Mouse (Mus musculus) E14TG2a.4 (cell line): ENCODE measurements at regions not wholly inside any gene's neighbourhood (a gene's known extent, or its start where the extent isn't known, plus 50 kb on each side); places are given as distances from the start of the nearest gene placed in this dataset.

Source experiments
- H3K27me3 ChIP-seq: 2 replicates; pipeline ENCODE4 v1.6.1; 2014; ENCODE audit warnings: low read length, control low read depth; ENCODE audit not compliant: insufficient read depth
- H3K36me3 ChIP-seq: 2 replicates; pipeline ENCODE4 v1.6.1; 2014; ENCODE audit warnings: low read length, control low read depth; ENCODE audit not compliant: insufficient read depth
- H3K4me1 ChIP-seq: replicated peaks from 2 replicates; pipeline ENCODE4 v1.6.1; 2014; ENCODE audit warnings: low read depth, low read length, control low read depth
- H3K4me3 ChIP-seq: replicated peaks from 2 replicates; pipeline ENCODE4 v1.5.1; 2014; ENCODE audit warnings: mild to moderate bottlenecking, low read length
- H3K9me3 ChIP-seq: 2 replicates; pipeline ENCODE4 v1.6.1; 2014; ENCODE audit warnings: low read length, control low read depth
- CTCF ChIP-seq: conservative IDR thresholded peaks from 2 replicates; pipeline ENCODE4 v1.5.1; 2014; ENCODE audit warnings: low read length
- NANOG ChIP-seq: IDR thresholded peaks from 2 replicates; pipeline ENCODE4 v1.6.1; 2014; ENCODE audit warnings: borderline replicate concordance, low read length, mixed read lengths
- POU5F1 ChIP-seq: IDR thresholded peaks from 2 replicates; pipeline ENCODE4 v1.6.1; 2014; ENCODE audit warnings: low read length, borderline replicate concordance

- Histone ChIP-seq H3K27me3 (no peaks in the 10 kb centered on the region), H3K4me3 (no peak overlapping the region), H3K9me3 (no peaks in the 10 kb centered on the region), H3K4me1 (no peaks in the 10 kb centered on the region), H3K36me3 (no peaks in the 10 kb centered on the region)
- TF ChIP-seq NANOG (no peak), CTCF (no peak), POU5F1 (no peak)
These were observed 157.0 kb downstream of the Trib2 start for GRCm38 (mm10) chr12:15659755-15660154.

- Histone ChIP-seq H3K9me3 (no peaks in the 10 kb centered on the region), H3K4me3 (no peak overlapping the region), H3K27me3 (no peaks in the 10 kb centered on the region), H3K4me1 (no peaks in the 10 kb centered on the region), H3K36me3 (no peaks in the 10 kb centered on the region)
- TF ChIP-seq POU5F1 (no peak), NANOG (no peak), CTCF (no peak)
These were observed 157.4 kb downstream of the Trib2 start for GRCm38 (mm10) chr12:15659332-15659731.

- no peaks in the 10 kb centered on the region for H3K9me3 ChIP-seq
- H3K4me3 ChIP-seq = no peak overlapping the region
- H3K36me3 ChIP-seq = no peaks in the 10 kb centered on the region
- TF ChIP-seq POU5F1 (no peak), CTCF (no peak), NANOG (no peak)
- H3K4me1 ChIP-seq = no peaks in the 10 kb centered on the region
- no peaks in the 10 kb centered on the region for H3K27me3 ChIP-seq
These were observed 158.9 kb downstream of the Trib2 start for GRCm38 (mm10) chr12:15657748-15658251.

- TF ChIP-seq NANOG (no peak), CTCF (no peak), POU5F1 (no peak)
- no peaks in the 10 kb centered on the region for H3K4me1 ChIP-seq
- no peak overlapping the region for H3K4me3 ChIP-seq
- H3K36me3 ChIP-seq = no peaks in the 10 kb centered on the region
- no peaks in the 10 kb centered on the region for H3K27me3 ChIP-seq
- H3K9me3 ChIP-seq = no peaks in the 10 kb centered on the region
These were observed 162.1 kb downstream of the Trib2 start for GRCm38 (mm10) chr12:15654585-15654984.

- H3K9me3 ChIP-seq = no peaks in the 10 kb centered on the region
- H3K4me3 ChIP-seq = no peak overlapping the region
- H3K36me3 ChIP-seq = no peaks in the 10 kb centered on the region
- no peaks in the 10 kb centered on the region for H3K27me3 ChIP-seq
- no peaks in the 10 kb centered on the region for H3K4me1 ChIP-seq
- no peak for TF ChIP-seq CTCF
- no peak for TF ChIP-seq POU5F1
- no peak for TF ChIP-seq NANOG
These were observed 163.4 kb downstream of the Trib2 start for GRCm38 (mm10) chr12:15653357-15653763.

GRCm38 (mm10) chr12:15651293-15651692, 165.4 kb downstream of the Trib2 start:
- no peak for TF ChIP-seq POU5F1
- no peak for TF ChIP-seq CTCF
- no peak for TF ChIP-seq NANOG
- no peak overlapping the region for H3K4me3 ChIP-seq
- H3K9me3 ChIP-seq = no peaks in the 10 kb centered on the region
- H3K4me1 ChIP-seq = no peaks in the 10 kb centered on the region
- no peaks in the 10 kb centered on the region for H3K36me3 ChIP-seq
- H3K27me3 ChIP-seq = no peaks in the 10 kb centered on the region

GRCm38 (mm10) chr12:15649906-15650305, 166.8 kb downstream of the Trib2 start:
- TF ChIP-seq NANOG (no peak), POU5F1 (no peak), CTCF (no peak)
- Histone ChIP-seq H3K4me1 (no peaks in the 10 kb centered on the region), H3K36me3 (no peaks in the 10 kb centered on the region), H3K9me3 (no peaks in the 10 kb centered on the region), H3K4me3 (no peak overlapping the region), H3K27me3 (no peaks in the 10 kb centered on the region)

DNA sequence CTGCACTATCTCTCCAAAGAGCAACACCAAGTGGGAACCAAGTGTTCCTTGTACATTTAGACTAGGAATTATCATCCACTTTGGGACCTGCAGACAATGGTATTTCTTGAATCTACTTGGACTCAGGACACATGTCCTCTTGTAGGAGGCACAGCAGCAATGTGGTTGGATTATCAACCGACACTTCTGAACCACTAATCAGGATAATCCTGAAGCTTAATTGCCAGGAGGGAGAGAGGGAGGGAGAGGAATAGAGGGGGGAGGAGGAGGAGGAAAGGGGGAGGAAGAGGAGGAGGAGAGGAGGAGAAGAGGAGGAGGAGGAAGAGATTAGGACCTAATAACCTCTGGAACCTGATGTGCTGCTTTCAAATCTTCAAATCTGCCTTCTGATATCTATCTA, 167.5 kb downstream of the Trib2 start:
- Histone ChIP-seq H3K4me1 (no peaks in the 10 kb centered on the region), H3K4me3 (no peak overlapping the region), H3K27me3 (no peaks in the 10 kb centered on the region), H3K36me3 (no peaks in the 10 kb centered on the region), H3K9me3 (no peaks in the 10 kb centered on the region)
- TF ChIP-seq NANOG (no peak), POU5F1 (no peak), CTCF (no peak)

GRCm38 (mm10) chr12:15644074-15644672, 172.5 kb downstream of the Trib2 start:
- Histone ChIP-seq H3K9me3 (no peaks in the 10 kb centered on the region), H3K27me3 (no peaks in the 10 kb centered on the region), H3K4me1 (no peaks in the 10 kb centered on the region), H3K4me3 (no peak overlapping the region), H3K36me3 (no peaks in the 10 kb centered on the region)
- TF ChIP-seq NANOG (no peak), POU5F1 (no peak), CTCF (no peak)

GRCm38 (mm10) chr12:15643669-15644068, 173.1 kb downstream of the Trib2 start:
- no peaks in the 10 kb centered on the region for H3K36me3 ChIP-seq
- no peaks in the 10 kb centered on the region for H3K4me1 ChIP-seq
- H3K9me3 ChIP-seq = no peaks in the 10 kb centered on the region
- TF ChIP-seq CTCF = no peak
- TF ChIP-seq POU5F1 = no peak
- TF ChIP-seq NANOG = no peak
- no peak overlapping the region for H3K4me3 ChIP-seq
- H3K27me3 ChIP-seq = no peaks in the 10 kb centered on the region
